Mouse (Mus musculus): Measurements from ENCODE around the gene Efhd1. TPM values are rescaled to one million over a fixed set of nuclear protein-coding genes. Genes with fewer than 3 reads are reported as not detected.

Efhd1 gene
- 0.64 and 1.2 TPM in 2 replicates for polyA plus RNA-seq (2012; ENCODE audit: low replicate concordance)

DNA sequence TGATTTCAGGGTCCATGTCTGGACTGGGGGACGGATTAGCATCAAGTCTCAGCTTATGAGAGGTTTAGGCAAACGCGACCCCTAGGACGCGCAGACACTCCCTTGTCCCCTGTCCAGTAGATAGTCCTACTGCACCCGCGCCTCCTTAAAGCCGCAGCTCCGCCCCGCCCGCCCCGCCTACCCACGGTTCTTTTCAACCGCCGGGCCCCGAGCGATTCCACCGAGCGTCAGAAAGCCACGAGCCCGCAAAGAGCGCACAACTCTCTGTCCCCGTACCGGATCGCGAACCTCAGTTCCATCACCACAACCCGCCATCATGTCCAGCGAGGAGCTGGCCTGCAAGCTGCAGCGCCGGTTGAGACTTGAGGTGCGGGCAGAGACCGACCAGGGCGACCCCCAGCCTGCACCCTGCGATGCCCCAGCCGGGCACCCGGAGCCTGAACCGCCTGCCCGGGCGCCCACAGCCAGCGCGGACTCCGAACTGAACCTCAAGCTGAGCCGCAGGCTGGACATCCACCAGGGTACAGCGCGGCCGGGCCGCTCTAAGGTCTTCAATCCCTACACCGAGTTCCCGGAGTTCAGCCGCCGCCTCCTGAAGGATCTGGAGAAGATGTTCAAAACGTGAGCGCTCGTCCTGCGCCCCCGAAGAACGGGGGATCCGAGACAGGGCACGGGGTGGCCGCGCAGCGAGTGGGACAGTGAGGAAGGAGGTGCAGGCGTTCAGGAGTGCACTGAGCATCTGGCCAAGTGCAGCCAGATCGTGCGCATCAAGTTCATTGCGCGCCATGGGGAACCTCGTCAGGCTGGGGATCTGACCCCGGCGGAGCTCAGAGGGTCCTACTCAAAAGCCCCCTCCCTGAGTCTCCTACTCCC lies at the start of gene Efhd1:
TSS of gene Efhd1 (plus strand) at position 230 of the 873 bp plus-strand sequence.

DNA sequence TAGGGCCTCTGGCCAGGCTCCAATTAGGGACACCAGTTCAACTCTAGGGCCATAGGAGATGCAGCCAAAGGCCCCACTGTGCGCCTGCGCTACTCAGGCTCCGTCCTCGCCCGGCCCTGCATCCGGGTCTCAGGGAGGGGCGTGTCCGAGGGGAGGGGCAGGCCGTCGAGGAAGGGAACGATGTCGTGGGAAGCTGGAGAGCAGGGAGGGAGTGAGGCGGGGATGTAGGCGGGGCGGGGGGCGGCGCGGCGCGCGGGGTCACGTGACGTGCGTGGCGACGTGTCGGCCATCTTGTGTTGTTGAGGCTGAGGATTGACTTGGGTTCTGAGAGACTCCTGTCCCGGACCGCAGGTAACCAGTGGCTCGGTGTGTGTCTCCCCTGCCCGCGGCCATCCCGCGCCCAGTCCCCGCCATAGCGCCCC lies 62.6 kb downstream of the Efhd1 start, which contains the start of gene Gigyf2:
TSS of gene Gigyf2 (plus strand) at position 257 of the 422 bp plus-strand sequence.

Other genes starting within 250 kb of the Efhd1 start
- gene Alppl2, start 174.4 kb upstream of the Efhd1 start, polyA plus RNA-seq (2012; ENCODE audit: low replicate concordance), result not detected in 2 replicates
- gene Alpi, start 162.8 kb upstream of the Efhd1 start, polyA plus RNA-seq (2012; ENCODE audit: low replicate concordance), result not detected in 2 replicates
- 0.15 TPM in 1 of 2 replicates, not detected in the other for gene Akp3, start 139.4 kb upstream of the Efhd1 start, polyA plus RNA-seq (2012; ENCODE audit: low replicate concordance)
- gene Ecel1, start 107.8 kb upstream of the Efhd1 start, polyA plus RNA-seq (2012; ENCODE audit: low replicate concordance), result 0.08 TPM in 1 of 2 replicates, not detected in the other
- not detected in 2 replicates for gene Prss56, start 81.0 kb upstream of the Efhd1 start, polyA plus RNA-seq (2012; ENCODE audit: low replicate concordance)
- gene Chrnd, start 73.8 kb upstream of the Efhd1 start, polyA plus RNA-seq (2012; ENCODE audit: low replicate concordance), result not detected in 2 replicates
- gene Chrng, start 59.7 kb upstream of the Efhd1 start, polyA plus RNA-seq (2012; ENCODE audit: low replicate concordance), result not detected in 2 replicates
- 18.5 and 23.0 TPM in 2 replicates for gene Eif4e2, start 50.4 kb upstream of the Efhd1 start, polyA plus RNA-seq (2012; ENCODE audit: low replicate concordance)
- gene Gigyf2, start 62.6 kb downstream of the Efhd1 start, polyA plus RNA-seq (2012; ENCODE audit: low replicate concordance), result 7.8 and 11.5 TPM in 2 replicates
- not detected in 2 replicates for gene Kcnj13, start 130.4 kb downstream of the Efhd1 start, polyA plus RNA-seq (2012; ENCODE audit: low replicate concordance)
- gene Snorc, start 205.9 kb downstream of the Efhd1 start, polyA plus RNA-seq (2012; ENCODE audit: low replicate concordance), result not detected in 2 replicates
- gene Neu2, start 245.5 kb downstream of the Efhd1 start, polyA plus RNA-seq (2012; ENCODE audit: low replicate concordance), result not detected in 2 replicates